Mouse (Mus musculus) layer of hippocampus, adult 18-20 months (tissue): ENCODE measurements at regions not wholly inside any gene's neighbourhood (a gene's known extent, or its start where the extent isn't known, plus 50 kb on each side); places are given as distances from the start of the nearest gene placed in this dataset.

Experiments used
- DNase-seq, 2 experiments: peaks; one replicate each; pipeline ENCODE4 v3.0.0; 2022; ENCODE audit warnings: low spot score in 2 of 2

DNA sequence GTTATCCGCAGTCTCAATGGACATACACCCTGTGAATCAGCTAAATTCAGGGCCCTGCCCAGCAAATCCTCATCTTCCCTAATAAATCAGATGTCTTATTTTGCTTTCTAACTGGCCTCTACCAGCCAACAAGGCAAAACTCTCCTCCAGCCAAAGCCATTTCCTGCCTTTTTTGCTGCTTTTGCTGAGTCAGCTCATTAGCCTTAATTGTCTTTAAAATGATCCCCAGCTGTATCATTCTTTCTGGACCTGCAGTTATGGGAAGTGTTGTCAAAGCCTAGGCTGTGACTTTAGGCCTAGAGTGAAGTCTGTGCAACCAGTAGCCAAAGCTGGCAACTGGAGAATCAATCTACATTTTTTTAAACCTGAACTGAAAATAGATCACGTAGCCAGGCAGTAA is 81.4 kb downstream of the Mtpn start:
- DNase-seq: no peak

DNA sequence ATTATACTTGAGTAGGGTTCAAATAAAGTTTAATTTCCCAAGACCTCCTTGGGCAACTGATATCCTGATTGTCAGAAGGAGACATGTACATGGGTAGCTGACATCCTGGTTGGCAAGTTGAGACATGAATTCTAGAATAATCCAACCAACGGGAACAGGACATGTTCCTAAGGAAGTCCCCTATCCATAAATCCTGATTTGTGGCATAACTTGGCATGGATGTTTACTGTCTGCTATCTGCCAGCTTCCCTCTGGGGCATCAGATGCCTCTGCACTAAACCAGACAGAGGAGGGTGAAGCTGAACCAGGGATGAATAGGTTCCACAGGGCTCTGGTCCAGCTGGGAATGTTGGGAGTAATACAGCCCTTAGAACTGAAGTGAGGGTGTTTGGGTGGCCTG is 94.7 kb downstream of the Mtpn start:
- DNase-seq: no peak

DNA sequence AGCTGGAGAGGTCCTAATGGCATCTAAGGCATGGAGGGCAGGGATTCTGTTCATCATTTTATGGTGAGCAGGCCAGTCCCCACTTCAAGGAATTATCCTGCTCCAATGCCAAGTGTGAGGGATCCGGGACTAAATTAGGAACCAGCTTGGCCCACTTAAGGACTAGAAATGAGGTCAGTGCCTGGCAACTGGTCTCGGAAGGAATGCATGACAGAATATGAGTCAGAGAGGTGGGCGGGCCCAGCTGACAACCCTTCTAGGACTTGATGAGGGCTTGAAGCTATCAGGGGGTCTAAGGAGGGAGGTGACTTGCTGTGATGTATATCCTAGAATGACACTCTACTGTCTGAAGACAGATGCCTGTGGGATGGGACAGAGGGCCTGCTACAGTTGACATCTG is 100.4 kb upstream of the Fam180a start:
- DNase-seq: peak in 1 of 2 experiments; percentile 7

DNA sequence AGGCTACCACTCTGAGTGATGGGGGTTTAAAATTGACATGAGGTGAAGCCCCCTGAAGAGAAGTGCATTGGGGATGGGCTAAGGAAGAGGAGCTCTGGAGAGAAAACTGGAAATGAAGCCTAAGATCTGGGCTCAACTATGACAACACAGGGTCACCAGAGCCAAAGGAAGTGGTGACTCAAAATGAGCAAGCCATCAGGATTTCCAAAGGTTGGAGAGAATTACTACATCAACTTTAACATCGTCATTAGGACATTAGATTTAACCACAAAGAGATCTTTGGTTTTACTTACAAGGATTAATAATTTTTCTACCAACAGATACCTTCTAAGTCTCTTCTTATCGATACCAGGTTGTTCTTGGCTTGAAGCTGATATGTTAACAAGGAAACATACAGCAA is 98.6 kb upstream of the Fam180a start:
- no peak for DNase-seq

DNA sequence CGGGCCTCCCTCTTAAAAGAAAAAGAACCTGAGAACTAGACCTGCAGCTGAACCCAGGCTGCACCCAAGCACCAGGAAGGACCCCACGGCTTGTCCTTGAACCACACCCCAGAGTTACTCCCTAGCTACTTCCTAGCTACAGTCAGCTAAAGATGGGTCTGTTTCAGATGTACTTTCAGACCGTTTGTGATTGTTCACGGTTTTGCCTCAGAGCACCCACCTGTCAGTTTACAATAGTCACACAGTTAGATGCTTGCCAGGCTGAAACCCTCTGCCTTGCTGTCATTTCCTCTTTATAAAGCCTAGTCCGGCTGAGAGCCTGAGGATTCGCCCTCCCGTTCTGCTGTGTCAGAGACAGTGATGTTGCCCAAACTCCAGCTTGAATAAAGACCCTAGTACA is 95.0 kb upstream of the Fam180a start:
- DNase-seq: no peak

DNA sequence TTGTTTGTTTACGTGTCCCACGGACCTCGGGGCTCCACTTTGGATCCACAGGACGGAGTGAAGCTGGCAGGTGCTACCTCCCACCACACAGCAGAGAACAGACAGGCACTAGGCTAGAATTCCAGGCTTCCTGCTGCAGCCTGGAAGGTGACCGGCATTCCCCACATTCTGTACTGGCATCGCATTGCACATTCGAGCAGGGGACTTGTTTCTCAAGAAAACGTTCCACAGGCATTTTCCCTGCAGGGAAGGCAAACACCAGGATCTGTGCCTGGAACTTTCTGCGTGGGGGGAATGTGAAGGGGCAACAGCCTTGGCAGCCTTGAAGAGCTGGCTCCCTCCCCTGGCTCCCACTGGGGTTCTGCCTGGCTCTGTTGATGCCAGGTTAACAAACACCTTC is 79.1 kb upstream of the Fam180a start:
- DNase-seq: peak; percentile 8 to 31

DNA sequence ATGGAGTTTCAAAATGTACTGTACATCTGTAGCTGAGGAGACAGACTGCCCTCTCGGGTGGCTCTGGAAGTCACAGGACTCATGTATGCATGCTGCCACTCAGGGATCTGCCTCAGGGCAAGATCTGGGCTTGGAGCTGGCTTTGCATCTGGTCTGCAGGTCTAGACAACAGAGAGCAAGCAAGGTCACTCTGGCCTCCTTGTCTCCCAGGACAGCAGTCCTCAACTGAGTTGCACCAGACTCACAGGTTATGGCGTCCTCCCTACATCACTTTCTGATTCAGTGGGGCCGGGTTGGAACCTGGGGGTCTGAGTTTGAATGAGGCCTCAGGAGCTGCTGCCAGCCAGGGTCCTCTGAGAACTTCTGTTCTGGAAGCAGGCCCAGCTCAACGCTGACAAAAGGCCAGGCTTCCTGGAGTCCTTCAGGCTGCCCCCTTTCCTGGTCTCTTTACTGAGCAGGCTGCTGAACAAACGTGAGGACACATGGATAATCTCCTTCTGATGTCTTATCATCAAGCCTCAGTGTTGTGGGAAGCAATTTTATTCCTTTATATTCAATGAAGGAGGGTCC is 77.5 kb upstream of the Fam180a start:
- DNase-seq: no peak

DNA sequence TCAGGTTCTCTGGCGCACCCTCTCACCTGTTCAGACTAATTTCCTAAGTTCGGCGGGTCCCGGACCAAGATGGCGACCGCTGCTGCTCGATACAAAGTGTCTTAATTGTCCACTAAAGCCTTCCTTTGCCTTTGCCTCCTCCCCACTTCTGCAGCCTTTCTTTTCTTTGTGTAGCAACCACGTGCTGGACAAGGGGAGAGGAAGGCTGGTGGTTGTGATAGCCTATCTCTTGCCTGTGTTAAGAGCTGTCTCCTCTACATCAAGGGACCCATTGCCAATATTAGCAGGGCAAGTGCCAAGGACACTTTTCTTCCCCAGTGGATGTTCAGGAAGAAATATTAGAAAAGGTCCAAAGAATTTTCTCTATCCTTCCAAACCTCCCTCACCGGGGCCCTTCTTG is 69.8 kb upstream of the Fam180a start:
- DNase-seq: no peak

DNA sequence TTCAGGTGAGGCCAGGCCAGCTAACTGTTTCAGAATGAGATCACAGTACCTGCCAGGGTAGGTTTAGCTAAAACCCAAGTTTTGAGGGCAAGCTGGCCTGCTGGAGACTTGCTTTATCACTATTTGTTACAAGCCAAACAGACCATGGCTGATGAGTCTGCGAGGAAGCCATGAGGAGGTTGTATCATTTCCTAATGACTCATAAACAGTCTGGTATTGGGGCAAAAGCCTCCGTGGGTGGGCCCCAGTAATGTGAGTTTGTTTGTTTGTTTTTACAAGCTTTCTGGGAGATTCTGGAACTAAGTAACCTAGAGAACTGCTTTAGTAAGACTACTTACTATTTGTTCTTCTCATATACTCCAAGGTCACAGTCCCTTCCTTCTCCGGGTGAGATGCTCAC is 62.9 kb upstream of the Fam180a start:
- DNase-seq: no peak

DNA sequence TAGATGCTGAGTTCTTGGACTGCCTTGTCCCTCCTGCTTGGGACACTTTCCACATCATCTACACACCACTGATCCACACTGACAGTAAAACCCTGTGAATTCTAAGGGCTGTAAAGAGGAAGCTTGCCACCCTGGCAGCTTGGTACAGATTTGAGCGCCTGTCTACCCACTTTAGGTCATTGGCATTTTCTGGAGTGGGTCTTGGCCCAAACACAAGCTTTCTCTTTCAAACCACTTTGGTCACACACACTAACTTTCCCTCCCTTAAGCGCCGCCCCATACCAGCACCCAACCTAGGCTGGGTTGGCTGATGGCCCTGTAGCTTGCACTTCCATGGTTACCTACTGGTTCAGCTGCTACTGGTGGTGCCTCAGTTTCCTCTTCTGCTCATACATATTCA is 55.6 kb upstream of the Fam180a start:
- DNase-seq: no peak

DNA sequence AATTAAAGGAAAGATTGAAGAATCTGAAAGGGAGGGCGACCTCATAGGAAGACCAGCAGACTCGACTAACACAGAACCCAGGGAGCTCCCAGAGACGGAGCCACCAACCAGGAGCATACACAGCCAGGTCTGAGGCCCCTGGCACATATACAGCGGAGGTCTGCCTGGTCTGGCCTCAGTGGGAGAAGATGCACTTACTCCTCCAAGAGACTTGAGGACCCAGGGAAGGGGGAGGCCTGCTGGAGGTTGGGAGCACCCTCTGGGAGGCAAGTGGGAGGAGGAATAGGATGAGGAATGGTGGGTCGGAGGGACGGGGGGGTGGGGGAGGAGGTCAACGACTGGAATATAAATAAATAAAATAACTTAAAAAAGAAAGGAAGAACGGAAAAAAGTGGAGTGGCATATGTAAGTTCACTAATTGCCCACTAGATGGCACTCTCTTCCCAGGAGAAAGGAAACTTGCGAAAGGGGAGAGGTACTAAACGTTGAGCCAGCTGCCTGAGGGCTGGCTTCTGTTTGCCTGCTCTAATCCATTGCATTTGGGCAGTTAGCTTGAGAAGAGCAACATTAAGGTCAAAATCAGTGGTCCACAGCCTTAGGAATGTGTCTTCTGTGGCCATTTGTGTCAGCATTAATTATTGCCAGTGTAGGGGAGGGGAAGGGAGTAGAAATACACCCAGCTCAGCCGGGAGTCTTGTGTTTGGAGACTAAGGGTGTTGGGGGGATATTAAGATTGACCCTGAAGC is 55.0 kb upstream of the Fam180a start:
- peak; percentile 9 to 45 for DNase-seq

DNA sequence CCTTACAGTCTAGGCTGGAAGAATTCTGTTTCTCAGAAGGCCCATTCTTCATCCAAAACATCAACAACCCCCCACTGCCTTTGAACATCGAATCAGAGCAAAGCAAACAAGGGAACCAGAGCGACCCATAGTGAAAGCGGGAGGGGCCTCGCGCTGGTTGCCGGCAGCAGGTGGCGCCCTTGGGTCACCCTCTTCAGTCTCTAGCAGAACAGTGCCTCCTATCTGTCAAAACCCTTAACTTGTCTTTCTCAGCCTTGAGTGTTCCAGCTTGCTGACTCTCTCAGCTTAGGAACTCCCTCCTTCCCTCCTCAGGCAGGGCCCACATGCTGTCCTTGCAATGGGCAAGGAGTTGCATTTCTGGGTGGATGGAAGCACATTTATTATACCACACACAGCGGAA is 53.9 kb upstream of the Fam180a start:
- DNase-seq: peak; percentile 37 to 85

DNA sequence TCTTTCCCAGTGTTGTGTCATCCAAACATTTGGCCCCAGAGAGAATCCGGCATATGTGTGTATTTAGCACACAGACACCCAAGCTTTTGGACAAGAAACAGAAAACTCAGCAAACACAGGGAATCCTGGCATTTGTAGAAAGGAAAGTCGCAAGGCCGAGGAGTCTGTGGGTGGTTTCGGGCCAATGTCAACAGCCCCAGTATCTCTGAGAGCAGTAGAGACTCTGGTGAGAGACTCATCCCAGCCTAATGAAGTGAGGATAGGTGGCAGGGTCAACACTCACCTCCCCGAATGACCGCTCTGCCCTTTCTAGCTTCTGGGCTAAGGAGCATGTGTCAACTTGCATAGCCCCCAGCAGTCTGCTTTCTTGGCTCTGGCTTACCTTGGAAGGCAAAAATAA is 52.9 kb upstream of the Fam180a start:
- no peak for DNase-seq

DNA sequence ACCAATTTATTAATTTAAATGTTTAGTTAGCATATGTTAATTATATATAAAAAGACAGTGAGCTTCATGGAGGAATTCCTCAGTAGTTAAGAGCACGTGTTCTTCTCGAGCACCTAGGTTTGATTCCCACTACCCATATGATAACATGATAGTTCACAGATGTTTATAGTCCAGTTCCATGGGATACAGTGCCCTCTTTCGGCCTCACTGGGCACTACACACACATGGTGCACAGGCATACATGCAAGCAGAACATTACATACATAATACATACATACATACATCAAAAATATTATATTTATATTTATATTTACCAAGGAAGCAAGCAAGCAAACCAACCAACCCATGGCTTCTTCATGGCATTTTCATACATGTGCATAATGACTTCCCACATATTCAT is 51.6 kb upstream of the Fam180a start:
- DNase-seq: no peak

DNA sequence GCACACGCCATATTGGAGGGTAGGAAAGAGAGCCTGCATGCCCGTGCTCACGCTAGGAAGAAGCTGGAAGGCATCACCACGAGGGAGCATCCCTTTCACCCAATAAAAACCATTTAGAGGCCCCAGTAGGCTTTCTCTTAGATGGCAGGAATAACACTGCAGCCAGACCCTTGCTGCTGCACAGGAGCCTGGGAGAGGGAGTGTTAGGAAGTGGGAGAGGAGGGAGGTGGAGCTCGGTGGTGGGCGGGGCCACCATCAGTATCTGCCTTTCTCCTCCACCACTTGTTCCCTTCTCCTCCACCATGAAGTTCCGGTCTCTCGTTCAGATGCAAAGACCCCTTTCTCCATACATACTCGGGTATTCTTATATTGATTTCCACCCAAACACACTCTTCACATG is 50.6 kb upstream of the Fam180a start:
- DNase-seq: no peak
